Mouse (Mus musculus) kidney, adult 9 months (tissue): ENCODE results near the gene Psmd5.
"Not testable (repeated sequence)": the region's sequence is repeated elsewhere in the genome, so short reads cannot be mapped to it uniquely, and the experiment has no call there.

Source experiments
- DNase-seq: peaks from one replicate; pipeline ENCODE4 v3.0.0; 2022

Psmd5 gene

GRCm38 (mm10) chr2:34895503-34896113 is 20.8 kb upstream of the Psmd5 start:
- DNase-seq: no peak

DNA sequence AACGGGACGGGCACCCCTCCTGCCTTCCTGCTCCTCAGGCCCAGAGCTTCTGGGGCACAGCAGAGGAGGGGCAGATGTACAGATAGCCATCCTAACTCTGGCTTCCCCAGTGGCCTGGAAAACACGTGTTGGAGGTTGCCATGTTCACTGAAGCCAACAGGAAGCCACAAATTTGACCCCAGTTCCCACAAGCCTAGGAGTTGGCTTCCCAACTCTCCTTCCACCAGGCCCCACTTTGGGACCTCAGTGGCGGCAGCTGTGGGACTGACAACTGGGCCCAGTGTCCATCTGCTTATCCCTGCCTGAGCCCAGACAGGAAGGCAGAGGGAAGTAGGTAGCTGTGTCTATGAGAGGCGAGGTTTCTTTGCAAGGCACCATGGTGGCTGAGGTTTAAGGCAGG is 19.2 kb upstream of the Psmd5 start:
- DNase-seq: no peak

- DNase-seq: no peak
Observed at GRCm38 (mm10) chr2:34884186-34884585, 9.4 kb upstream of the Psmd5 start.

GRCm38 (mm10) chr2:34883190-34883589 is 8.4 kb upstream of the Psmd5 start:
- no peak for DNase-seq

GRCm38 (mm10) chr2:34882757-34883156 is 8.0 kb upstream of the Psmd5 start:
- DNase-seq: peak; percentile 48

DNA sequence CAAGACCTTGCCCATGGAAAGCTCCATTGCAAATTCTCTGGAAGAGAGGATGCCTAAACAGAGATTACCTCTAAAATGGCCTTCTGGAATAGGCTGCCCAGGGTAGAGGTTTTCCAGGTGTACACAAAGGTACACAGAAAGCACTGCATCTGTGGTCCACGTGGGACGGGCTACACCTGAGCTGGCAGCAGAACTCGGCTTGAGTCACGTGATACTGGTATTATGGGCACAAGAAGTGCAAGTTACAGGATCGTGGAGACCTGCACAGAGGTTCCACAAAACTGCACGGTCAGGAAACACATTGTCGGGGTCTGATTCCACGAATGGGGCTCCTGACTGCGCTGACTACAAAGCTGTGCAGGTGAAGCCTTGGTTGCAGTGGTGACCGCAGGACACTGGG is 5.3 kb upstream of the Psmd5 start:
- DNase-seq: peak; percentile 61

DNA sequence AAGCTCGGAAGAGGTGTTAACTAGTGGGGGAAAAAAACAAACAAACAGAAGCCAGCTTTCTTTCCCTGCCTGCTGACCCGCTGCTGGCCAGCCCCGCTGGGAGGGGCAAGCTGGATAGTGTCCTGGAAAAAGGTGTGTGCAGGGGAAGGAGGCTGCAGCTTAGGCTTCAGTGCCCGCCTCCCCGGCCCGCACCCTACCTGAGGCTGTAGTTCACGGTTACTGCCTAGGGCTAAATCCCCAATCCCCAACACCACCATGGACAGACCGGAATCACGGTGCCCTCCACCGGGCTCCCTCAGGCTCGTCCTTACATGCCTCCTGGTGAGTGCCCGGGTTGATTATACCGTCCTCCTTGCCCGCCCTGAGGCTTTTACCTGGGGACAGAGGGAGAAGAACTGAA is 497 bp downstream of the Psmd5 start, which contains the start of gene Cutal:
TSS of gene Cutal (plus strand) at position 126 of the 400 bp plus-strand sequence.
- peak; percentile 87 for DNase-seq

DNA sequence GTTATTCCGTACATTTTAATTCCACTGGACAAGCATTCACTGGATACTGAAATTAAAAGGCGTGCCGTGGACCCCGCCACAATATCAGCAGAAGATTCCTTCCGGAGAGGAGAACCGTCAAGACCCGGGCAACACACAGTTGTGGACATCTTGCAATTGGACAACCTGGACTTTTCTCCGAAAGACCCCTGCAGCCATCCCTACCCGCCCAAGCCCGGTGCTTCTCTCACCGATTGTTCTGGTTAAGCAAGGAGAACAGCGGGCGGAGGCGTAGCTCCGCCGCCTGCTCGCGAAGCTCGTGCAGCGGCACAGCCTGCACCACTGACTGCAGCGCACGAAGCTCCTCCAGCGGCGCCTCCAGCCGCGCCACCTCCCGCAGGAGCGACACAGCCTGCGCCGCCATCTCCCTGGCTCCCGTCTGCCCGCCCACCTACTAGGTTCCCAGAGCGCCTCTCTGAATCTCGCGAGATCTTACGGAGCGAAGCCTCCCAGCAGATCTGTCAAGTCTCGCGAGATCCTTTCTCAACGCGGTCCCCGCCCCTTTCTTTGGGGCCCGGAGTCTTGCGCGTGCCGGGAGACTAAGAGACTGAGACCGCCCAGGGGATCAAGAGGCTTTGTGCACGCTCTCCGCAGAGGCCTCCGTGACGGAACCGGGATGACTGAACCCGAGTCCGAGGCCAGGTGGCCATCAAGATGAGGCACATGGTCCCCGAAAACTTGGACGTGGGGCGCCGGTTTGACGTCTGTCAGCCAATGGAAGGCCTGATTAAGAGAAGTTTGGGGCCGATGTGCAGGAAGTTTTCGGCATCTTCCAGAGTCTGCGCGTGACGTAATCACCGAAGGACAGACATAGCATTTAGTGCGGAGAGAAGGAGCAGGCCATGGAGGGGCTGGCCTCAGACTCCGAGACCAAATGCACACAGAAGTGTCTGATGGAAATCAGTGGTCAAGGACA is 4.0 kb downstream of the Psmd5 start:
- peak; percentile 98 for DNase-seq

DNA sequence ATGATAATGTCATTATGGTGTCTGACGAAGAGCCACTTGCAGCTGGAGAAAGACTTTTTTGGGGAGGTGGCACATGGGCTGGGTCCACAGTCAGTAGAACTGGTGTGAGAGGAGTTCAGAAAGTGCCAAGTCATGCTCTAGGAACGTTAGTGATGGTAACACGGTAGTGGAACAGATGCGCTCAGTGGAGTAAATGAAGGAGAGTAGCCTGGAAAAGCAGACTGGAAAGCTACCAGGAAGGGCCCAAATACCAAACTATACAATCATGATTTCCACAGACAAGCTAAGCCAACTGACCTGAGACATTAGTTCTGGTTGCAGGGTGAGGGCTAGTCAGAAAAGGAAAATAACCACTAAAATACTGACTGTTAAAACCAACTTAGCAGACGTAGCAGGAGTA is 5.1 kb downstream of the Psmd5 start:
- no peak for DNase-seq

DNA sequence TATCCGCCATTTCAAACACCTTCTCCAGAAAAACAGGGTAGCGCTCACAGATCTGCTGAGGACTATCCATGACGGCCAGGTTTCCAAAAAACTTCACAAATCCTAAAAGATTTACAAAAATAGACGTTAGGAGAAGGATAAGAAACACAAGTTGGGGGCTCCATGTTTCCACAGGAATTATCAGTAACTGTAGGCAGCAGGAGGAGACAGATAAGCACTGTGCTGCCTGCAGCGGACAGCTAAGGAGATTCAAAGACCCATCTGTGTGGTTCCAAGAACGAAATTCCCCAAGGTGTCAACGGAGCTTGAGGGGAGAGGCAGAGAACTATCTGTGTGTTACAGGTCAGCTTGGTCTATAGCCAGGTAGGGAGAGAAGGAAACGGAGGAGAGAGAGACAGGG is 17.0 kb downstream of the Psmd5 start:
- no peak for DNase-seq

DNA sequence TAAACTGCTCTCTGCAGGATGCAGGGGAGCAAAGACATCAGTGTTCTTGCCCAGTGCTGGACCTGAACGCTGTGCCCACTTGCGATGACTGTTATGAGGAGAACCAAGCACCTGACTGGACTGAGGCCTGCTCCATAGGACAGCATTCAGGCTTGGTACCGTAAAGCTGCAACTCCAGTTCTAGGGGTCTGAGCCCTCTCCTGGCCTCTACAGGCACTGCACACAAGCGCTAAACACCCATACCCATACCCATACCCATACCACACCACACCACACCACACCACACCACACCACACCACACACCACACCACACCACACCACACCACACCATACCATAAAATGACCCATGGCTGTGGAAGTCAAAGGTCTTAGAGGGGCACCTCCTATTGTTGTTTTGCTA is 19.5 kb downstream of the Psmd5 start:
- no peak for DNase-seq

- no peak for DNase-seq
Observed at GRCm38 (mm10) chr2:34847702-34848101, 27.1 kb downstream of the Psmd5 start.

DNA sequence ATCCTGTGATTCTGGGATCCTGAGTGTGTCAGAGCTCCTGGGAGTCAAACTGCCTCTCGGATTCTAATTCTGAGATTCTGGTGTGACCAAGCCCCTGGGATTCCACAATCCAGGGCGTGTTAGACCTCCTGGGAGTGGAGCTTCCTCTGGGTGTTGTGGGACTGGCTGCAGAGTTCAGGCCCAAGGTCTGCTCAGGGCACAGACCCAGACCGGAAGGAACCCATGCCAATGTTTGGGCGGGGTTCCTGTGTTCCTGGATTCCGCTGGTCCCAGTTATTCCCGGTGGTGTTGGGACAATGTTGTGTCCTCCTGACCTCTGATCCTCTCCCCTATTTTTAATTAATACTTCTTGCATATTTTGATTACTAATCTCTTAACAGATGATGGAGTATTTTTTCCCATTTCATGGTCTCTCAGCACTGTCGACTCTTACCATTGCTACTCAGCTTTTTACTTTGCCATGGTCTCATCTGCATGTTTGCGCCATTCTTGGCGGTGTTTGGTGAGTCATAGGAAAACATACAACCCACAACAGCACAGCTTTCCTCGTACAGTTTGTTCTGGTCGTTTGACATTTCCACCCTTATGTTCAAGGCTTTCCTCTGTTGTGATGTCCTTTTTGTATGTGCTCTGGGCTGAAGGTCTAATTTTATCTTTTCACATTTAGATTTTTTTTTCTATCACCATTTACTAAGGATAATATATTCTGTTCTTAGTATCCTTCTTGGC is 31.4 kb downstream of the Psmd5 start:
- DNase-seq: peak; percentile 70

GRCm38 (mm10) chr2:34841706-34842105 is 33.1 kb downstream of the Psmd5 start:
- DNase-seq: no peak

GRCm38 (mm10) chr2:34840143-34840542 is 34.6 kb downstream of the Psmd5 start:
- DNase-seq: not testable (repeated sequence)

DNA sequence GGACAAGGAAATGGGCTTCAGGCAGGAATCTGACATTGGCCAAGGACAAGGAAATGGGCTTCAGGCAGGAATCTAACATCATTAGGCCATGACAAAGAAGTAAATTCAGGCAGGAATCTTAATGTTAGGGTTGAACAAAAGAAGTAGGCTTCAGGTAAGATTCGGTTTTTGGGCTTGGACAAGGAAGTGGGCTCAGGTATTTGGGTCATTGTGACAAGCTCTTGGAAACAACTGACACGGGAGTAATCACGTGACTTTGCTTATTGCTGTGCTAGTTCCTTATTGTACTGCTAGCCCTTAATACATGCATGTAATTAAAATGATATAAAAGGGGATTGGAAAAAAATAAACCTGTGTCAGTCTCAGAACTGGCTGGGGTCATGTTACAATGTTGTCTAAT is 39.1 kb downstream of the Psmd5 start:
- DNase-seq: no peak

GRCm38 (mm10) chr2:34833624-34834023 is 41.1 kb downstream of the Psmd5 start:
- DNase-seq: no peak

GRCm38 (mm10) chr2:34832766-34833457 is 41.9 kb downstream of the Psmd5 start, which contains the start of gene Gm34653:
TSS of gene Gm34653 (plus strand) at chr2:34833007.
- DNase-seq: not testable (repeated sequence)

GRCm38 (mm10) chr2:34830066-34830465 is 44.7 kb downstream of the Psmd5 start:
- not testable (repeated sequence) for DNase-seq

- DNase-seq: no peak
Observed at GRCm38 (mm10) chr2:34828026-34828425, 46.7 kb downstream of the Psmd5 start.

DNA sequence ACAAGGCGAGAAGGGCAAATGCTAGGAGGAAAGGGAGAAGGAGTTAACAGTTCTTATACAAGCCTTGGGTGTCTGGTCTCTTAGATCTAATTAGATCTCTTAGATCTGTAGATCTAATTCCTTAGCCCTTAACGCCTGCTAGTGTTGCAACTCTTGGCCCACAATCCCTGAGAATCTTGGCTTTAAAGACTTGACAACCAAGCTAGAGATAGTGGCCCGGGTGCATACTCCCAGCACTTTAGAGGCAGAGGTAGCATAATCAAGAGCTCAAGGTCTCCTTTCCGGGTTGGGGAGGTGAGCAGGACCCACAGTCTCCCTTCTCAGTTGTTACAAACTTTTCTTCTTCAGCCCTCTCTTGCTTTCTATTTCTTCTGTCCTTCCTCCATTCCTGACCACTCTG is 47.2 kb downstream of the Psmd5 start:
- no peak for DNase-seq

DNA sequence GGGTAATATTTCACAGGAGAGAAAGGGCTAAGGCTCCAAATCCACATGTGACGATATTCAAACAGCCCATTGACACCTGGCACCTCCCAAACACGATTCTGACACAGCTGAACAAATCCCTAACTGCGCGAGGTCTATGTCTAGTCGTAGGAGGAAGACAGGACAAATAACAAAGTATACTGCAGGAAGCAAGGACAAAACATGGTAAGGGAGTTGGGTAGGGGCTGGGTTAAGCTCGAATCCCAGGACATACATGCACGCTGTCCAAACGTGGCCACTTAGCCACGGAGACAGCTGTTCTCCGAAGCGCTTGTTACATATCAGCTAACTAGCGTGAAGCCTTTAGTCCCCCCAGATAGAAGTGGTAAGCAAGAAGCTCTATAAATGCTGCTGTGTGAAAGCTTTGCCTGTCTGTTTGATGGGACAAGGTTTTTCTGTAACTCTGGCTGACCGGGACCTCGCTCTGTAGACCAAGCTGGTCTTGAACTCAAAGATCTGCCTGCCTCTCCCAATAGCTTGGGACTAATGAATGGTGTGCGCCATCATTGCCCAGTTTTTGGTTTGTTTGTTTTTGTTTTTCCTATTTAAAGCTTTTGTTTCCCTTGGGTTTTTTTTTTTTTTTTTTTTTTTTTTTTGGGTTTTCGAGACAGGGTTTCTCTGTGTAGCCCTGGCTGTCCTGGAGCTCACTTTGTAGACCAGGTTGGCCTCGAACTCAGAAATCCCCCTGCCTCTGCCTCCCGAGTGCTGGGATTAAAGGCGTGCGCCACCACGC is 48.1 kb downstream of the Psmd5 start:
- no peak for DNase-seq
